Mouse (Mus musculus) heart, postnatal 4 days (tissue): ENCODE measurements at regions not wholly inside any gene's neighbourhood (a gene's known extent, or its start where the extent isn't known, plus 50 kb on each side); places are given as distances from the start of the nearest gene placed in this dataset.
A peak's percentile ranks its signal among the peaks of the same experiment; 100 is the strongest.
"Not testable (repeated sequence)": the region's sequence is repeated elsewhere in the genome, so short reads cannot be mapped to it uniquely, and the experiment has no call there.

ENCODE experiments used
- DNase-seq: peaks from one replicate; pipeline ENCODE4 v3.0.0; 2021

GRCm38 (mm10) chr3:118194754-118195153, 326.0 kb upstream of the Snx7 start:
- DNase-seq = no peak

DNA sequence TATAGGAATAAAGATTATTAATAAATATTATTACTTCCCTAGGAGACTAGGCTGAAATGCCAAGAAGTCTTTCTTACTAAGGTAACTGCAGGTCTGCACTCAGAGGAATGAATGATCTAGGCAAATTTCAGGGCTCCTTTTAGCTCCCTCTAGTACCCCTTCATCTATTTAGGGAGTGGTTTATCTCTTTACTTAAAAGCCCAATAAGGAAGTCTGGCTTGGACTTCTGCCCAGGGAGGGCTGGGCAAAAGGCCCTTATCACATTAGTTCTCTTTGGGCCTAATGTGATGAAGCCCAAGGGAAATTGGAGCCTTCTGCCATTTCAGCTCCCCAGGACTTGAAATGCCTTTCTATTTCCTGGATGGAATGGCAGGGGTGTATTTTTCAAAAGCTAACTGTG, 320.6 kb upstream of the Snx7 start:
- peak; percentile 53 for DNase-seq

GRCm38 (mm10) chr3:118177446-118177845, 308.7 kb upstream of the Snx7 start:
- no peak for DNase-seq

DNA sequence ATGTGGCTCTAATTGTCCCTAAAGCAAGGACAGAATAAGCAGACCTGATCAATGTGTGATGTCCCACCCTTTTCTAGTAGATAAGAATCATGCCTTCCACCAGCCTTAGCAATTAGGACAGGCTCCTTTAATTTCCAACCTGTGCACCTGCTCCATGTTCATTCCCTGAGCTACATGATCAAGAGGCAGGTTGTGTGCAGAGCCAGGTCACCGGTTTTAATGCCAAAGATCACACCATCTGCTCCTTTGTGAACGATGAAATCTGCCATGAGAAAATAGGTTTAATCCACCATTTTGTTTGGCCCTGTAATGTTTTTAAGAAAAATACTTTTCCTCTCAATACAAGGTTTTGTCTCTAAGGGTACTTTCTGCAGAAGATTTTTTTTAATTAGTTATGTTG, 294.2 kb upstream of the Snx7 start:
- DNase-seq = no peak

- DNase-seq = no peak
These were observed 276.1 kb upstream of the Snx7 start for GRCm38 (mm10) chr3:118144788-118145187.

- DNase-seq = no peak
These were observed 273.0 kb upstream of the Snx7 start for GRCm38 (mm10) chr3:118141731-118142130.

DNA sequence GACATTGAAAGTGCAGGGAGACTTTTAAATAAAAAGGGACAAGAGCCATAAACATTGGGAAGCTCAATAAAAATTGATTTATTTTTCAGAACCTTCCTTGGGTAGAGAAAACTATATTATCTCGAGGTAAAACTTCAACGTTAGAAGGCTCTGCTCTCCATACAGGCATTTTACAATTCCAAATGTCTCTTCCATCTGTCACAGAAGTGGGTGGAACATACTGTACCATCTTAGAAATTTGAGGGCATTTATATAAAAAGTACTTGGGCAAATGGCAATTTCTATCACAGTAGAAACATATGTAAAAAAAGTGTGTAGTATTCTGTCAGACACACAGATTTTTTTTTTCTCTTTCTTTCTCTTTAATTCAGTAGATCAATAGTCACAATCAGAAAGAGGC, 271.4 kb upstream of the Snx7 start:
- no peak for DNase-seq

GRCm38 (mm10) chr3:118128349-118128748, 259.6 kb upstream of the Snx7 start:
- not testable (repeated sequence) for DNase-seq

- DNase-seq = no peak
These were observed 233.9 kb upstream of the Snx7 start for GRCm38 (mm10) chr3:118102635-118103034.

- no peak for DNase-seq
These were observed 215.8 kb upstream of the Snx7 start for GRCm38 (mm10) chr3:118084508-118084907.

- no peak for DNase-seq
These were observed 203.6 kb upstream of the Snx7 start for GRCm38 (mm10) chr3:118072363-118072762.

GRCm38 (mm10) chr3:118070129-118070528, 201.4 kb upstream of the Snx7 start:
- peak; percentile 26 for DNase-seq

DNA sequence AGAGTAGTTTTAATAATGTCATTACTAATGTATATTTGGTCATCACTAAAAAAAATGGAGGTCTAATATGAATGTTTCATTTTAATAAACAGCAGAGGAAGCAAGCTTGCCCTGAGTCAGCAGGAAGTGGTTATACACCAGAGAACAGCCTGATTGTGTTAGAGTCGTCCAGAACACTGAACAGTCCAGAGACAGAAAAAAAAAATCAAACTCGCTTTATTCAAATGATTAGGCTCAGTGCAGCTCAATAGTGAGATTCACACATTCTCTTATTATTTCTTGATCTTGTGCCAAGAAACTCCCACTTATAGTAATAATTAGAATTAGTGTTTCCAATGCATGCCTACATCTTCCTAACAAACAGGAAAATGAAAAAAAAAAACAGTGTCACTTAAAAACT, 194.9 kb upstream of the Snx7 start:
- no peak for DNase-seq

DNA sequence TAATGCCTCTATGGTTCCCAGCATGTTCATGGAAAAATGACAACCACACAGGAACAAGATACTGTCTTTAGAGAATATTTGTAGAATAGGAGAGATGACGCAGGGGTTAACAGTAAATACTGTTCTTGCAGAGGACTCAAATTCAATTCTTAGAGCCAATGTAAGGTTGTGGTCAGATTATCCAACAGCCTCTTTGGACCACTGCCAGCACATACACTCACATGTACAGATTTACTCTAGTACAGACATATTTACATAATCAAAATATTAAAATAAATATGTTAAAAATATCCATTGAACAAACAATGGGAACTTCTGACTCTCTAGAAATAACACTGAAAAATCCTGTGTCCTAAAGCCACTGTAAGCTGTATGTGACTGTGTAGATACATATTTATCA, 193.8 kb upstream of the Snx7 start:
- no peak for DNase-seq

DNA sequence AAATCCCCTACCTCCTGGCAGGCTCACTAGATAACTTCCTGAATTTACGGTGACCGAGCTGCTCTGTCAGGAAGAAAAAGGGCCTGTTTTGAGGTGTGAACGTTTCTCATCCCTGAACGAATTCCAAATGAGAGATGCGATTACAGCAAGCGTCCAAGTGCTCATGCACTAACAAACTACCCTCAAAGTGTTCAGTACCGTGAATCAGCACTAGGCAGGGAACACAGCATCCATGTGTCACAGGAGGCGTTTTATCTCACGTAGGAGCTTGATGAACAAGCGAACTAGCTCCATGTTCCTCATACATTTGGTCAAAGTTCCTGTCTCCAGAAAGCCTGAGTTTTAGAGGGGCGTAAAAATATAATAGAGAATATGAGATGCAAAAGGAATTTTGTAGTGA, 178.3 kb upstream of the Snx7 start:
- no peak for DNase-seq

- no peak for DNase-seq
These were observed 177.8 kb upstream of the Snx7 start for GRCm38 (mm10) chr3:118046536-118046935.

- no peak for DNase-seq
These were observed 167.8 kb upstream of the Snx7 start for GRCm38 (mm10) chr3:118036501-118036900.

- DNase-seq = no peak
These were observed 126.7 kb upstream of the Snx7 start for GRCm38 (mm10) chr3:117995401-117995800.

GRCm38 (mm10) chr3:117994110-117994509, 125.4 kb upstream of the Snx7 start:
- DNase-seq = no peak

DNA sequence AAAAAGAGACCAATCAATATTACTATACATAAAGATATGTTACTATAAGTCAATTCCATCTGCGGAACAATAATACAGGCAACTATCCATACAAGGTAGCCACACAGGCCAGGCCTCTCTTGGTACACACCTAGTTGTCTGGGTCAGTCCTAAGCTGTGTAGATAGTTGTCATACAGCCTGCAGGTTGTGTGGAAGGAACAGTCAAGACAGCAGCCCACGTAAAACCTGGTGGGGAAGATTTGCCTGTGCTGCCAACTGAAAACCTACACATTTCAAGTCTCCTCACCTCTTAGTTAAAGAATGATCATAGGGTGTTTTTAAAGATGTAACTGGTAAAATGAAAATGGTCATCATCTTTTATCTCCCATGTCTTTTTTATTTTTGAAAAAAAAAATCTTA, 121.8 kb upstream of the Snx7 start:
- DNase-seq = no peak

DNA sequence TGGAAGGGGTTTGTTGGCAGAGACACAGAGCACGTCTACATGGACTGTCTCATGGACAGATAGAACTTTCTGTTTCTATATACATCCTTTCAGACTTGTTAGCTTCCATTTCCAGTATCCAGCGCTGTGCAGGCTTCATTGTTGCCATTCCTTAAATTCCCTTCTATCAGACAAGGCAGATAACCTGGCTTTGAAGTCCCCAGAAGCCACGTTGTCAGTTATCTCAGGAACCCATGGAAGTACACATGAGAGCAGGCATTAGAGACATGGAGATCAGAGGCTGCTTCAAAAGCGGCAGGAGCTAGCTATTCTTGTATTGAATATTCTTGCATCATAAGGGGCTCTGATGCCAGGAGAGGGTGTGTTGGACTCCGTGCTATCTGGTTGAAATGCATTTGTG, 119.7 kb upstream of the Snx7 start:
- no peak for DNase-seq

- no peak for DNase-seq
These were observed 106.9 kb upstream of the Snx7 start for GRCm38 (mm10) chr3:117975638-117976037.

- DNase-seq = no peak
These were observed 100.1 kb upstream of the Snx7 start for GRCm38 (mm10) chr3:117968805-117969204.

- no peak for DNase-seq
These were observed 69.7 kb upstream of the Snx7 start for GRCm38 (mm10) chr3:117938426-117938825.

GRCm38 (mm10) chr3:117927527-117927926, 58.8 kb upstream of the Snx7 start:
- no peak for DNase-seq
